Mouse (Mus musculus) olfactory bulb, adult 2 months (tissue): ENCODE measurements around the gene Myh10.

Experiments
- CTCF ChIP-seq: fragments of 200-500 bp; IDR thresholded peaks from 2 replicates; pipeline ENCODE4 v1.5.1; 2012; ENCODE audit warnings: low read depth, mild to moderate bottlenecking, low read length, moderate library complexity; ENCODE audit not compliant: insufficient read depth
- POLR2A ChIP-seq: fragments of 200-500 bp; IDR thresholded peaks from 2 replicates; pipeline ENCODE4 v1.6.1; 2012; ENCODE audit warnings: mild to moderate bottlenecking, low read depth, low read length, moderate library complexity; ENCODE audit not compliant: insufficient read depth

DNA sequence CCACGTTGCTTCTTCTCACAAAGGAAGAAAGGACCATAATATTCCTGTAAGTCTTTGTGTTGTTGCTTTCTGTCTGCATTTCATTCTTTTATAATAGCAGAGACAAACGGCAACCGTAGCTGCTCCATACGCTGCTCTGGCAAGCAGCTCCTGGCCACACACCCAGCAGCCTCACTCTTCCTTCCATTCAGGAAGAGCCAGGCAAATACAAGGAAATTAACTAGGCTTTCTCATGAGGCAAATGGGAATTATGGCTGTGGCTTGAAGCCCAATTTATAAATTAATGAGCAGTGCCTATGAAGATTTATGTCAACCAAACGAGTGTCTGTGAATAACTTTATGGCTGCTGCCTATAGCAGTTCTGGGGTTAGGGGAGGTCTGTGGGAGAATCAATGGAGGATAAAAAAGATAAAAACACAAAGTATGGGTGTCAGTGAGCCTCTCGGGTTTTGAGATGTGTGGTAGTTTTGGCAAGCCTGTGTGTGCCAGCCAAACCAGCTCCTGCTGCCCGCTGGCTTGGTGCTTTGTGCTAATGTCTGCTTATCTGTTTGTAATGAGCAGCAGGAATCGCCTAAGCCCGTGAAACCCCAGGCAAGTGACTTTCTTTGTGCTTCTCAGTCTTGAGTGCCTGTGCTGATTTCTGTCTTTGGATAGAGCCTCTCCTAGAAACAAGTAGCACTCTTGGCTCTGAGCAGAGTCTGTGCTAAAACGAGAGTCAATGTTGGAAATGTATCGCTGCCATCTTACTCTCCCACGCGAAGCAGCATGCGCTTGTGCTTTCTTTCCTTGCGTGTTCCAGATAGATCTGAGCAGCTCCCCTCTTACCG, 54.2 kb downstream of the Myh10 start:
- TF ChIP-seq POLR2A (no peak), CTCF (no peak)
